Mouse (Mus musculus): ENCODE measurements around the gene Mansc4. TPM values are rescaled to one million over a fixed set of nuclear protein-coding genes. Genes with fewer than 3 reads are reported as not detected.

The Mansc4 gene
- polyA plus RNA-seq, 1 experiment from 2014 or later = 0.24 TPM

GRCm38 (mm10) chr6:147042291-147043290 is 44.2 kb downstream of the Mansc4 start, which contains the start of gene Mrps35:
Mrps35 (plus strand) TSS chr6:147042764.
- no peaks in the 10 kb centered on the region for H3K9me3 ChIP-seq (ENCODE audit: control insufficient read depth, low read length)
- peak; percentile 93 for ATAC-seq (ENCODE audit: insufficient number of reproducible peaks, insufficient read depth, low FRiP score, low read depth)
- peak within 1 kb of the TSS; percentile 86 to 92 for H3K27ac ChIP-seq (replicated peaks in 1 of 2; ENCODE audit: control insufficient read depth in 1 of 2, insufficient read depth in 1 of 2, low read depth in 2 of 2, low read length in 2 of 2)
- H3K9ac ChIP-seq (ENCODE audit: low read length) = peak within 1 kb of the TSS; percentile 97
- peaks cover 0 to 13% of the 10 kb centered on the region in 2 experiments; a peak in 3 of 4 replicates for H3K4me1 ChIP-seq (ENCODE audit: control insufficient read depth in 2 of 2, insufficient read depth in 2 of 2, low read length in 2 of 2)
- H3K4me3 ChIP-seq (ENCODE audit: control insufficient read depth in 1 of 2, insufficient read depth in 1 of 2, low read depth in 1 of 2, low read length in 2 of 2) = peak within 1 kb of the TSS; percentile 74 to 92
- H3K4me2 ChIP-seq (ENCODE audit: low read length) = peak within 1 kb of the TSS; percentile 80
- H3K36me3 ChIP-seq (ENCODE audit: control insufficient read depth, insufficient read depth, low read length) = peaks cover 14% of the 10 kb centered on the region
- no peaks in the 10 kb centered on the region for H3K27me3 ChIP-seq (ENCODE audit: control insufficient read depth, insufficient read depth, low read length)
- 4% methylated on average over 65 of the region's 66 CpGs for WGBS

DNA sequence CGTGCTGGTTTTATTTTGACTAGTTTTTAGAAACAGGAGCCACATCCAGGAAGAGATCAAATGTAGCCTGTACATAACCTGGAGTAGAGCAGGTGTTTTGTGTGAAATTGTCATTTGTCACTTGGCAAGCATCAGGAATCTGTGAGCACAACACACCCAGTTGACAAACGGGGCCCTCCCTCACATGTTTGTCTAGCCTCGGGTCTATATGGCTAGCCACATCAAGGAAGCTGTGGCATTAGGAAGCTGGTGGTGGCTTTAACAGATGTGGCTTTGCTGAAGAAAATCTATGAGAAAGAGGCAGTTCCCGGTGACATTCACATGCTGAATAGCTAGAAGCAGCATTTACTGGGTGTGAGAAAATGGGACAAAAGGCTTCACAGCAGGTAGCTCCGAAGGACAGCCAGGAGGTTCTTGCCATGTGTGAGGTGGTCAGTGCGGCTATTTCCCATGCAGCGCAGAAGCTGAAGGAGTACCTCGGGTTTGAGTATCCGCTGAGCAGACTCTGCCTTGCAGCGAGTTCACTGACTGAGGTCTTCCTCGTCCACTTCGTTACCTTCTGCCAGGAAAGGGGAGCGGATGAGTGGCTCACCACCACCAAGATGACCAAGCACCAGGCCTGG is 54.4 kb downstream of the Mansc4 start, which contains the start of gene Rep15:
Gene Rep15, plus strand, starts transcription at position 282 of the 623 bp plus-strand sequence.
- no peaks in the 10 kb centered on the region for H3K9me3 ChIP-seq (ENCODE audit: control insufficient read depth, low read length)
- no peak for ATAC-seq (ENCODE audit: insufficient number of reproducible peaks, insufficient read depth, low FRiP score, low read depth)
- peaks cover 56% of the 10 kb centered on the region for H3K36me3 ChIP-seq (ENCODE audit: control insufficient read depth, insufficient read depth, low read length)
- peaks cover 2 to 5% of the 10 kb centered on the region in 2 experiments; a peak in 1 of 4 replicates for H3K4me1 ChIP-seq (ENCODE audit: control insufficient read depth in 2 of 2, insufficient read depth in 2 of 2, low read length in 2 of 2)
- no peak within 1 kb of the TSS for H3K9ac ChIP-seq (ENCODE audit: low read length)
- 60% methylated on average over 13 of the region's 13 CpGs for WGBS
- no peaks in the 10 kb centered on the region for H3K27me3 ChIP-seq (ENCODE audit: control insufficient read depth, insufficient read depth, low read length)
- no peak within 1 kb of the TSS for H3K4me2 ChIP-seq (ENCODE audit: low read length)
- no peak within 1 kb of the TSS for H3K4me3 ChIP-seq (ENCODE audit: control insufficient read depth in 1 of 2, insufficient read depth in 1 of 2, low read depth in 1 of 2, low read length in 2 of 2)
- H3K27ac ChIP-seq (replicated peaks in 1 of 2; ENCODE audit: control insufficient read depth in 1 of 2, insufficient read depth in 1 of 2, low read depth in 2 of 2, low read length in 2 of 2) = no peak within 1 kb of the TSS

GRCm38 (mm10) chr6:147030096-147030885 is 56.5 kb downstream of the Mansc4 start:
- H3K4me1 ChIP-seq (ENCODE audit: control insufficient read depth in 2 of 2, insufficient read depth in 2 of 2, low read length in 2 of 2) = peaks cover 2 to 5% of the 10 kb centered on the region in 2 experiments; a peak in 1 of 4 replicates
- no peak overlapping the region for H3K9ac ChIP-seq (ENCODE audit: low read length)
- H3K4me2 ChIP-seq (ENCODE audit: low read length) = no peak overlapping the region
- H3K9me3 ChIP-seq (ENCODE audit: control insufficient read depth, low read length) = no peaks in the 10 kb centered on the region
- ATAC-seq (ENCODE audit: insufficient number of reproducible peaks, insufficient read depth, low FRiP score, low read depth) = no peak
- no peak overlapping the region for H3K27ac ChIP-seq (replicated peaks in 1 of 2; ENCODE audit: control insufficient read depth in 1 of 2, insufficient read depth in 1 of 2, low read depth in 2 of 2, low read length in 2 of 2)
- peaks cover 77% of the 10 kb centered on the region for H3K36me3 ChIP-seq (ENCODE audit: control insufficient read depth, insufficient read depth, low read length)
- H3K27me3 ChIP-seq (ENCODE audit: control insufficient read depth, insufficient read depth, low read length) = no peaks in the 10 kb centered on the region
- WGBS = 83% methylated on average over 15 of the region's 15 CpGs
- no peak overlapping the region for H3K4me3 ChIP-seq (ENCODE audit: control insufficient read depth in 1 of 2, insufficient read depth in 1 of 2, low read depth in 1 of 2, low read length in 2 of 2)

GRCm38 (mm10) chr6:147029591-147029990 is 57.2 kb downstream of the Mansc4 start:
- 65% methylated on average over 9 of the region's 9 CpGs for WGBS
- Histone ChIP-seq H3K9ac (ENCODE audit: low read length) (no peak overlapping the region), H3K4me3 (ENCODE audit: control insufficient read depth in 1 of 2, insufficient read depth in 1 of 2, low read depth in 1 of 2, low read length in 2 of 2) (no peak overlapping the region), H3K27me3 (ENCODE audit: control insufficient read depth, insufficient read depth, low read length) (no peaks in the 10 kb centered on the region), H3K4me1 (ENCODE audit: control insufficient read depth in 2 of 2, insufficient read depth in 2 of 2, low read length in 2 of 2) (peaks cover 2 to 5% of the 10 kb centered on the region in 2 experiments; a peak in 1 of 4 replicates), H3K9me3 (ENCODE audit: control insufficient read depth, low read length) (no peaks in the 10 kb centered on the region), H3K27ac (replicated peaks in 1 of 2; ENCODE audit: control insufficient read depth in 1 of 2, insufficient read depth in 1 of 2, low read depth in 2 of 2, low read length in 2 of 2) (no peak overlapping the region), H3K36me3 (ENCODE audit: control insufficient read depth, insufficient read depth, low read length) (peaks cover 83% of the 10 kb centered on the region), H3K4me2 (ENCODE audit: low read length) (no peak overlapping the region)
- no peak for ATAC-seq (ENCODE audit: insufficient number of reproducible peaks, insufficient read depth, low FRiP score, low read depth)

DNA sequence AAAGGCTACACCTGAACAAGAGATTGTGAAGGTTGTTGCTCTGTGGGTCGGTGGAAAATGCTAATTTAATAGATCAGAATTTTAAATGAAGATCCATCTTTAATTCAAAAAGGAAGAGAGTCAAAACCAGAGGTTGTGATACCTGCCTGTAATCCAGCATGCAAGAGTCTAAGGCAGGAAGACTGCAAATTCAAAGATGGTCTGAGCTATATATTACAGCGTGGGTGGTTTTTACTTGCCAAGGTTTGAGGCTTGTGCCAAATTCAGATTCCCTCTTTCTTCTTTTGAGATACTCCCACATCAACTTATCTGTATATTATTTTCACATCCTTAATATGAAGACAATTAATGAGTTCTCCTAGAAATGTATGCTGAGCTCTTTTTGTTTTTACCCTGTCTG is 58.4 kb downstream of the Mansc4 start:
- H3K27ac ChIP-seq (replicated peaks in 1 of 2; ENCODE audit: control insufficient read depth in 1 of 2, insufficient read depth in 1 of 2, low read depth in 2 of 2, low read length in 2 of 2) = no peak overlapping the region
- H3K36me3 ChIP-seq (ENCODE audit: control insufficient read depth, insufficient read depth, low read length) = peaks cover 91% of the 10 kb centered on the region
- 92% methylated on average over 2 of the region's 2 CpGs for WGBS
- peaks cover 2 to 5% of the 10 kb centered on the region in 2 experiments; a peak in 1 of 4 replicates for H3K4me1 ChIP-seq (ENCODE audit: control insufficient read depth in 2 of 2, insufficient read depth in 2 of 2, low read length in 2 of 2)
- no peak overlapping the region for H3K4me3 ChIP-seq (ENCODE audit: control insufficient read depth in 1 of 2, insufficient read depth in 1 of 2, low read depth in 1 of 2, low read length in 2 of 2)
- no peak for ATAC-seq (ENCODE audit: insufficient number of reproducible peaks, insufficient read depth, low FRiP score, low read depth)
- H3K9me3 ChIP-seq (ENCODE audit: control insufficient read depth, low read length) = no peaks in the 10 kb centered on the region
- no peak overlapping the region for H3K9ac ChIP-seq (ENCODE audit: low read length)
- H3K4me2 ChIP-seq (ENCODE audit: low read length) = no peak overlapping the region
- no peaks in the 10 kb centered on the region for H3K27me3 ChIP-seq (ENCODE audit: control insufficient read depth, insufficient read depth, low read length)

Other genes starting within 250 kb of the Mansc4 start
- 0.31 TPM in 1 of 2 replicates, not detected in the other for gene Smco2, start 236.9 kb downstream of the Mansc4 start, polyA plus RNA-seq (2014; fragmentation: Nextera tagmentation; extraction: Ambion mirVana)
- gene Ppfibp1, start 198.5 kb downstream of the Mansc4 start, polyA plus RNA-seq (2014; fragmentation: Nextera tagmentation; extraction: Ambion mirVana) = 50.6 and 62.7 TPM in 2 replicates
- gene 1700034J05Rik, start 132.6 kb downstream of the Mansc4 start, polyA plus RNA-seq (2014; fragmentation: Nextera tagmentation; extraction: Ambion mirVana) = 0.19 and 0.41 TPM in 2 replicates
- 1.3 and 1.9 TPM in 2 replicates for gene Rep15, start 54.4 kb downstream of the Mansc4 start, polyA plus RNA-seq (2014; fragmentation: Nextera tagmentation; extraction: Ambion mirVana)
- 146 and 153 TPM in 2 replicates for gene Mrps35, start 44.3 kb downstream of the Mansc4 start, polyA plus RNA-seq (2014; fragmentation: Nextera tagmentation; extraction: Ambion mirVana)
- 6.3 and 6.7 TPM in 2 replicates for gene Klhl42, start 4.3 kb upstream of the Mansc4 start, polyA plus RNA-seq (2014; fragmentation: Nextera tagmentation; extraction: Ambion mirVana)
- gene Pthlh, start 177.2 kb upstream of the Mansc4 start, polyA plus RNA-seq (2014; fragmentation: Nextera tagmentation; extraction: Ambion mirVana) = 1.1 and 1.7 TPM in 2 replicates

All from heart, embryonic 14.5 days (tissue).